In the genomic region with DNA sequence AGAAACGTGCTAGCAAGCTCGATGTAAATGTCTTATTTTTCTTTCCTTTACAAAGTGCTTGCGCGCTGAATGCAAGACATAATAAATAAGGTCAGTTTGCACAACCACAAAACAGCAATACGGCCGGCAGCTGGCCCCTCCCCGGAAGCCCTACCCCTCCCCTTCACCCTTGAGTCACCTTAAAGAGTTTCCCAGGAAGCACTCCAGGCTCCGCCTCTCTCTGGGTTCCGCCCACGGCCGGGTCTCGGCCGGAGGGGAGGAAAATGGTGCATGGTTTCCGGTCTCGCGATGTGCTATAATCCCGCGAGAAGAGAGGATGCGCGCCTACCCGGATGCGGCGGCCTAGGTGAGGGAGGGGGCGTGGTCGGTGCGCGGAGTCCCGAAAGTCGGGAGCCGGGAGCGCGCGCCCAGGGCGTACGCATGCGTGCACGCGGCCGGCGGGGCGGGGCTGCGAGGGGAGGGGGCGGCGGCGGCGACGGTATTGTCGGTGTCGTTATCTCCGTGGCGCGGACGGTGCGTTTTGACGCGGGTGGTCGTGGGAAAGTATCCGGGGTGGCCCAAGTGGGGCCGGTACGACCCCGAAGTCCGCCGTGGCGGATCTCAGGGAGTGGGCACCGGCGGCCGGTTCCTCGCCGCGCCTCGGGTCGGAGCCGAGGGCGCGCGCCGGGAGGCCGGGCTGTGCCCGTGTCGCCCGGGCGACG, we compare ENCODE assay signal across 8 mouse cellular contexts. TPM values are rescaled to one million over a fixed set of nuclear protein-coding genes. Genes with fewer than 3 reads are reported as not detected.
DNase-seq lines count a peak whose midpoint lies in the region; ATAC-seq and TF ChIP-seq lines count a peak whose summit lies in the region.

Agtpbp1 (minus strand) TSS at position 281 of the 701 bp plus-strand sequence.
Naa35 (plus strand) TSS at position 313 of the 701 bp plus-strand sequence.

- H3K9me3 ChIP-seq in ES-Bruce4 (replicated peaks; ENCODE audit: control insufficient read depth, insufficient read depth, low read length, poor library complexity, severe bottlenecking), result no peaks in the 10 kb centered on the region
- no peaks in the 10 kb centered on the region for H3K9me3 ChIP-seq in forebrain, embryonic 13.5 days (replicated peaks)
- H3K9me3 ChIP-seq in liver, postnatal 0 days (ENCODE audit: low read length), result no peaks in the 10 kb centered on the region
- H3K9me3 ChIP-seq in neural tube, embryonic 14.5 days (ENCODE audit: control insufficient read depth, low read length), result no peaks in the 10 kb centered on the region

- peaks cover 9% of the 10 kb centered on the region for H3K36me3 ChIP-seq in ES-Bruce4 (ENCODE audit: control insufficient read depth, insufficient read depth, low read length, poor library complexity, severe bottlenecking)
- H3K36me3 ChIP-seq in forebrain, embryonic 13.5 days (ENCODE audit: poor library complexity, severe bottlenecking), result peaks cover 26% of the 10 kb centered on the region
- H3K36me3 ChIP-seq in liver, postnatal 0 days (replicated peaks; ENCODE audit: insufficient read depth, low read length), result peaks cover 16% of the 10 kb centered on the region
- H3K36me3 ChIP-seq in neural tube, embryonic 14.5 days (ENCODE audit: control insufficient read depth, insufficient read depth, low read length), result peaks cover 8% of the 10 kb centered on the region

- WGBS in forebrain, embryonic 13.5 days, result under 1% methylated on average over 79 of the region's 83 CpGs
- under 1% methylated on average over 83 of the region's 83 CpGs for WGBS in large intestine, adult 2 months
- WGBS in liver, postnatal 0 days (ENCODE audit: insufficient replicate concordance), result under 1% methylated on average over 42 of the region's 83 CpGs
- under 1% methylated on average over 77 of the region's 83 CpGs for WGBS in neural tube, embryonic 14.5 days

- no peaks in the 10 kb centered on the region for H3K27me3 ChIP-seq in ES-Bruce4 (ENCODE audit: control insufficient read depth, insufficient read depth, low read length, poor library complexity, severe bottlenecking)
- H3K27me3 ChIP-seq in forebrain, embryonic 13.5 days, result no peaks in the 10 kb centered on the region
- no peaks in the 10 kb centered on the region for H3K27me3 ChIP-seq in liver, postnatal 0 days (ENCODE audit: insufficient read depth, low read length)
- no peaks in the 10 kb centered on the region for H3K27me3 ChIP-seq in neural tube, embryonic 14.5 days (ENCODE audit: control insufficient read depth, insufficient read depth, low read length)

- peak; percentile 32; the same call in 1 of the 2 replicates for TF ChIP-seq EP300 in ES-Bruce4 (IDR thresholded peaks at IDR 0.05; ENCODE audit: insufficient read depth, low read depth, low read length)
- peak; percentile 90 for TF ChIP-seq EP300 in liver, postnatal 0 days (IDR thresholded peaks at IDR 0.05; ENCODE audit: low read depth)

- H3K4me3 ChIP-seq in ES-Bruce4 (ENCODE audit: low read depth, low read length), result peak within 1 kb of the TSS; percentile 83
- peak within 1 kb of the TSS; percentile 93 for H3K4me3 ChIP-seq in forebrain, embryonic 13.5 days
- peak within 1 kb of the TSS; percentile 94 for H3K4me3 ChIP-seq in liver, postnatal 0 days (ENCODE audit: low read depth, low read length)
- H3K4me3 ChIP-seq in neural tube, embryonic 14.5 days (ENCODE audit: low read depth, low read length), result peak within 1 kb of the TSS; percentile 92

- DNase-seq in heart, postnatal 10 days, result peak; percentile 100
- peak; percentile 99 for DNase-seq in large intestine, adult 2 months (ENCODE audit: low read depth, low spot score)
- DNase-seq in liver, postnatal 0 days, result peak; percentile 100
- DNase-seq in testis, postnatal 10 days (ENCODE audit: low spot score), result peak; percentile 100

- ATAC-seq in cerebellum, adult (ENCODE audit: insufficient number of reproducible peaks, low FRiP score, low TSS enrichment), result peak; percentile 97
- peak; percentile 99 for ATAC-seq in forebrain, embryonic 13.5 days
- ATAC-seq in liver, postnatal 0 days, result peak; percentile 96
- ATAC-seq in neural tube, embryonic 14.5 days (ENCODE audit: low read depth), result peak; percentile 98

- no peaks in the 10 kb centered on the region for H3K4me1 ChIP-seq in ES-Bruce4 (ENCODE audit: control insufficient read depth, insufficient read depth, low read length)
- peaks cover 34% of the 10 kb centered on the region for H3K4me1 ChIP-seq in forebrain, embryonic 13.5 days
- peaks cover 26% of the 10 kb centered on the region for H3K4me1 ChIP-seq in liver, postnatal 0 days (ENCODE audit: insufficient read depth)
- peaks cover 22% of the 10 kb centered on the region for H3K4me1 ChIP-seq in neural tube, embryonic 14.5 days (ENCODE audit: control insufficient read depth, insufficient read depth, low read length)

- H3K9ac ChIP-seq in ES-Bruce4 (ENCODE audit: low read depth, poor library complexity, severe bottlenecking), result peak within 1 kb of the TSS; percentile 87
- H3K9ac ChIP-seq in forebrain, embryonic 13.5 days, result peak within 1 kb of the TSS; percentile 94
- H3K9ac ChIP-seq in liver, postnatal 0 days (replicated peaks), result peak within 1 kb of the TSS; percentile 92
- peak within 1 kb of the TSS; percentile 88 for H3K9ac ChIP-seq in neural tube, embryonic 14.5 days (replicated peaks; ENCODE audit: low read depth, low read length)

- H3K27ac ChIP-seq in ES-Bruce4 (ENCODE audit: insufficient read depth, low read length), result peak within 1 kb of the TSS; percentile 22; the same call in 1 of the 2 replicates
- H3K27ac ChIP-seq in forebrain, embryonic 13.5 days, result peak within 1 kb of the TSS; percentile 76
- peak within 1 kb of the TSS; percentile 82 for H3K27ac ChIP-seq in liver, postnatal 0 days (ENCODE audit: low read depth)
- peak within 1 kb of the TSS; percentile 80 for H3K27ac ChIP-seq in neural tube, embryonic 14.5 days (ENCODE audit: low read depth, low read length)

- TF ChIP-seq POLR2A in ES-Bruce4 (IDR thresholded peaks at IDR 0.05; ENCODE audit: insufficient read depth, low read length), result peak; percentile 55

- no peak for TF ChIP-seq CTCF in ES-Bruce4 (IDR thresholded peaks at IDR 0.05; ENCODE audit: low read depth, low read length)
- TF ChIP-seq CTCF in liver, postnatal 0 days (IDR thresholded peaks at IDR 0.05; ENCODE audit: low read depth), result no peak

- intact Hi-C loops in heart, postnatal 10 days (cut with DNase I), result loop anchor here (1.0 to 5.0 kb wide), 2 partner anchors 28 to 78 kb away; no protein-coding TSS in a partner anchor

- peak within 1 kb of the TSS; percentile 98 for H3K4me2 ChIP-seq in forebrain, embryonic 13.5 days
- peak within 1 kb of the TSS; percentile 99 for H3K4me2 ChIP-seq in liver, postnatal 0 days (ENCODE audit: low read depth, low read length)
- peak within 1 kb of the TSS; percentile 93 for H3K4me2 ChIP-seq in neural tube, embryonic 14.5 days (ENCODE audit: low read depth, low read length)

RNA-seq across cellular contexts. Expression of gene Agtpbp1, which starts in this region (rescaled TPM):
- 26.5 and 27.9 TPM in 2 replicates for polyA plus RNA-seq in ES-Bruce4 (2011; ENCODE audit: insufficient read depth, insufficient read length, low read depth, missing spikeins)
- 30.1 and 35.7 TPM in 2 replicates for polyA plus RNA-seq in forebrain, embryonic 13.5 days (2015; fragmentation: Nextera tagmentation; extraction: Ambion mirVana)
- 10 to 100 TPM; 47.7 to 56.3 TPM for total RNA-seq in heart, postnatal 10 days (2021)
- 2.2 and 2.8 TPM in 2 replicates for polyA plus RNA-seq in large intestine, adult 2 months (2012; rRNA removed)
- 5.4 and 6.4 TPM in 2 replicates for polyA plus RNA-seq in liver, postnatal 0 days (2015; fragmentation: Nextera tagmentation; extraction: Ambion mirVana)
- polyA plus RNA-seq in neural tube, embryonic 14.5 days (2014; fragmentation: Nextera tagmentation; extraction: Ambion mirVana), result 97.3 and 112 TPM in 2 replicates

RNA-seq across cellular contexts. Expression of gene Naa35, which starts in this region (rescaled TPM):
- 103 and 143 TPM in 2 replicates for polyA plus RNA-seq in ES-Bruce4 (2011; ENCODE audit: insufficient read depth, insufficient read length, low read depth, missing spikeins)
- polyA plus RNA-seq in forebrain, embryonic 13.5 days (2015; fragmentation: Nextera tagmentation; extraction: Ambion mirVana), result 156 and 179 TPM in 2 replicates
- total RNA-seq in heart, postnatal 10 days (2021), result 100 to 1,000 TPM in 1 of 2 experiments, 10 to 100 TPM in 1; 96.1 to 112 TPM
- polyA plus RNA-seq in large intestine, adult 2 months (2012; rRNA removed), result 41.5 and 43.7 TPM in 2 replicates
- 22.9 and 32.5 TPM in 2 replicates for polyA plus RNA-seq in liver, postnatal 0 days (2015; fragmentation: Nextera tagmentation; extraction: Ambion mirVana)
- polyA plus RNA-seq in neural tube, embryonic 14.5 days (2014; fragmentation: Nextera tagmentation; extraction: Ambion mirVana), result 120 and 131 TPM in 2 replicates

Comparison
In these comparisons a context has a peak if more than half of its experiments do, and no peak if none do; other contexts are left out.
1. Peak in every context shown above with its lines: DNase-seq, ATAC-seq, H3K4me3 ChIP-seq and H3K27ac ChIP-seq.
2. H3K27ac ChIP-seq: peak in every context shown above with its lines; median percentile 82 in liver, postnatal 0 days; 80 in neural tube, embryonic 14.5 days; 76 in forebrain, embryonic 13.5 days; 22 in ES-Bruce4.